Mouse (Mus musculus) heart, embryonic 12.5 days (tissue): ENCODE data around the gene Dgkb. TPM values are rescaled to one million over a fixed set of nuclear protein-coding genes. Genes with fewer than 3 reads are reported as not detected.

Experiments
- ATAC-seq: fragments of 200-750 bp; cut with Nextera tagmentation; 2 replicates; pipeline ENCODE4 v1.8.0; 2017; ENCODE audit warnings: moderate TSS enrichment, moderate library complexity; ENCODE audit not compliant: insufficient number of reproducible peaks, low FRiP score
- H3K27ac ChIP-seq: fragments of 300-500 bp; sonication (generic); 2 replicates; pipeline ENCODE4 v1.5.1; 2016; ENCODE audit warnings: mild to moderate bottlenecking, moderate library complexity; ENCODE audit not compliant: poor library complexity, severe bottlenecking
- H3K27me3 ChIP-seq: fragments of 300-500 bp; sonication (generic); replicated peaks from 2 replicates; pipeline ENCODE4 v1.6.1; 2016; ENCODE audit warnings: mild to moderate bottlenecking, moderate library complexity
- H3K36me3 ChIP-seq: fragments of 300-500 bp; sonication (generic); 2 replicates; pipeline ENCODE4 v1.6.1; 2016; ENCODE audit warnings: mild to moderate bottlenecking, moderate library complexity
- H3K4me1 ChIP-seq: fragments of 300-500 bp; sonication (generic); replicated peaks from 2 replicates; pipeline ENCODE4 v1.6.1; 2016; ENCODE audit warnings: mild to moderate bottlenecking
- H3K4me2 ChIP-seq: fragments of 300-500 bp; sonication (generic); 2 replicates; pipeline ENCODE4 v1.6.1; 2016; ENCODE audit warnings: mild to moderate bottlenecking, moderate library complexity
- H3K4me3 ChIP-seq: fragments of 300-500 bp; sonication (generic); 2 replicates; pipeline ENCODE4 v1.5.1; 2016; ENCODE audit warnings: mild to moderate bottlenecking
- H3K9ac ChIP-seq: fragments of 300-500 bp; sonication (generic); 2 replicates; pipeline ENCODE4 v1.6.1; 2016; ENCODE audit warnings: mild to moderate bottlenecking, moderate library complexity
- H3K9me3 ChIP-seq: fragments of 300-500 bp; sonication (generic); replicated peaks from 2 replicates; pipeline ENCODE4 v1.6.1; 2016; ENCODE audit warnings: mild to moderate bottlenecking, moderate library complexity
- WGBS: fragments of 180-500 bp; shearing (Covaris S2); methylation state at CpG from one replicate; pipeline ENCODE4 v1.1.7; 2016; 5-methylcytosine and 5-hydroxymethylcytosine counted together
- polyA plus RNA-seq: library from polyadenylated mRNA; unstranded; fragments of >200 nt; fragmentation: Nextera tagmentation; extraction: Ambion mirVana; gene quantifications from 2 replicates; pipeline ENCODE4 v1.2.1, GENCODE M21; 2016

Gene Dgkb
- polyA plus RNA-seq, 1 experiment from 2014 or later, result 0.13 TPM

GRCm38 (mm10) chr12:38017674-38018073, 200.1 kb downstream of the Dgkb start:
- no peaks in the 10 kb centered on the region for H3K9me3 ChIP-seq
- WGBS, result 73% methylated on average over 4 of the region's 4 CpGs
- no peak overlapping the region for H3K4me2 ChIP-seq
- ATAC-seq, result no peak
- H3K4me1 ChIP-seq, result no peaks in the 10 kb centered on the region
- H3K4me3 ChIP-seq, result no peak overlapping the region
- no peak overlapping the region for H3K27ac ChIP-seq
- no peaks in the 10 kb centered on the region for H3K27me3 ChIP-seq
- H3K36me3 ChIP-seq, result no peaks in the 10 kb centered on the region
- no peak overlapping the region for H3K9ac ChIP-seq

GRCm38 (mm10) chr12:38047256-38047655, 229.7 kb downstream of the Dgkb start:
- Histone ChIP-seq H3K27me3 (no peaks in the 10 kb centered on the region), H3K4me3 (no peak overlapping the region), H3K4me2 (no peak overlapping the region), H3K27ac (no peak overlapping the region), H3K9ac (no peak overlapping the region), H3K4me1 (no peaks in the 10 kb centered on the region), H3K9me3 (no peaks in the 10 kb centered on the region), H3K36me3 (no peaks in the 10 kb centered on the region)
- 73% methylated on average over 5 of the region's 5 CpGs for WGBS
- ATAC-seq, result no peak

- H3K36me3 ChIP-seq, result no peaks in the 10 kb centered on the region
- H3K4me1 ChIP-seq, result no peaks in the 10 kb centered on the region
- H3K4me3 ChIP-seq, result no peak overlapping the region
- H3K9ac ChIP-seq, result no peak overlapping the region
- ATAC-seq, result no peak
- H3K4me2 ChIP-seq, result no peak overlapping the region
- WGBS, result 70% methylated on average over 3 of the region's 3 CpGs
- H3K27me3 ChIP-seq, result no peaks in the 10 kb centered on the region
- no peaks in the 10 kb centered on the region for H3K9me3 ChIP-seq
- no peak overlapping the region for H3K27ac ChIP-seq
Measured at GRCm38 (mm10) chr12:38088224-38088623, 270.7 kb downstream of the Dgkb start.

GRCm38 (mm10) chr12:38111928-38112327, 294.4 kb downstream of the Dgkb start:
- ATAC-seq, result no peak
- WGBS, result 70% methylated on average over 3 of the region's 3 CpGs
- no peak overlapping the region for H3K9ac ChIP-seq
- no peak overlapping the region for H3K4me3 ChIP-seq
- no peak overlapping the region for H3K27ac ChIP-seq
- H3K9me3 ChIP-seq, result no peaks in the 10 kb centered on the region
- H3K27me3 ChIP-seq, result no peaks in the 10 kb centered on the region
- H3K4me2 ChIP-seq, result no peak overlapping the region
- no peaks in the 10 kb centered on the region for H3K4me1 ChIP-seq
- H3K36me3 ChIP-seq, result no peaks in the 10 kb centered on the region

GRCm38 (mm10) chr12:38114990-38115615, 297.6 kb downstream of the Dgkb start:
- Histone ChIP-seq H3K4me3 (no peak overlapping the region), H3K4me1 (no peaks in the 10 kb centered on the region), H3K9ac (no peak overlapping the region), H3K4me2 (no peak overlapping the region), H3K27ac (no peak overlapping the region), H3K9me3 (no peaks in the 10 kb centered on the region), H3K27me3 (no peaks in the 10 kb centered on the region), H3K36me3 (no peaks in the 10 kb centered on the region)
- 79% methylated on average over 1 of the region's 1 CpGs for WGBS
- no peak for ATAC-seq

- no peak overlapping the region for H3K9ac ChIP-seq
- H3K36me3 ChIP-seq, result no peaks in the 10 kb centered on the region
- H3K4me3 ChIP-seq, result no peak overlapping the region
- no peak overlapping the region for H3K4me2 ChIP-seq
- H3K9me3 ChIP-seq, result no peaks in the 10 kb centered on the region
- H3K27ac ChIP-seq, result no peak overlapping the region
- no peak for ATAC-seq
- no peaks in the 10 kb centered on the region for H3K4me1 ChIP-seq
- H3K27me3 ChIP-seq, result no peaks in the 10 kb centered on the region
Measured at GRCm38 (mm10) chr12:38123524-38123923, 306.0 kb downstream of the Dgkb start.

- Histone ChIP-seq H3K9me3 (no peaks in the 10 kb centered on the region), H3K4me1 (no peaks in the 10 kb centered on the region), H3K4me3 (no peak overlapping the region), H3K9ac (no peak overlapping the region), H3K36me3 (no peaks in the 10 kb centered on the region), H3K27me3 (no peaks in the 10 kb centered on the region), H3K4me2 (no peak overlapping the region), H3K27ac (no peak overlapping the region)
- ATAC-seq, result no peak
- 65% methylated on average over 4 of the region's 4 CpGs for WGBS
Measured at GRCm38 (mm10) chr12:38125297-38125696, 307.8 kb downstream of the Dgkb start.

- H3K36me3 ChIP-seq, result no peaks in the 10 kb centered on the region
- no peaks in the 10 kb centered on the region for H3K4me1 ChIP-seq
- no peaks in the 10 kb centered on the region for H3K9me3 ChIP-seq
- no peak overlapping the region for H3K4me3 ChIP-seq
- H3K27ac ChIP-seq, result no peak overlapping the region
- no peak overlapping the region for H3K9ac ChIP-seq
- H3K27me3 ChIP-seq, result no peaks in the 10 kb centered on the region
- no peak overlapping the region for H3K4me2 ChIP-seq
- ATAC-seq, result no peak
- 60% methylated on average over 9 of the region's 9 CpGs for WGBS
Measured at GRCm38 (mm10) chr12:38130209-38130915, 312.8 kb downstream of the Dgkb start.

GRCm38 (mm10) chr12:38136379-38136778, 318.9 kb downstream of the Dgkb start:
- ATAC-seq, result peak; percentile 66; the same call in 1 of the 2 replicates

GRCm38 (mm10) chr12:38140039-38140438, 322.5 kb downstream of the Dgkb start:
- H3K4me2 ChIP-seq, result no peak overlapping the region
- H3K4me1 ChIP-seq, result no peaks in the 10 kb centered on the region
- no peak for ATAC-seq
- no peak overlapping the region for H3K9ac ChIP-seq
- H3K27me3 ChIP-seq, result no peaks in the 10 kb centered on the region
- H3K9me3 ChIP-seq, result no peaks in the 10 kb centered on the region
- H3K36me3 ChIP-seq, result no peaks in the 10 kb centered on the region
- no peak overlapping the region for H3K27ac ChIP-seq
- H3K4me3 ChIP-seq, result no peak overlapping the region

More at GRCm38 (mm10) chr12:38136379-38136778, 318.9 kb downstream of the Dgkb start:
- no peaks in the 10 kb centered on the region for H3K9me3 ChIP-seq
- peak overlapping the region; percentile 47; the same call in 1 of the 2 replicates for H3K27ac ChIP-seq
- 22% methylated on average over 5 of the region's 5 CpGs for WGBS
- peak overlapping the region; percentile 65 for H3K4me2 ChIP-seq
- no peaks in the 10 kb centered on the region for H3K4me1 ChIP-seq
- H3K27me3 ChIP-seq, result no peaks in the 10 kb centered on the region
- H3K9ac ChIP-seq, result no peak overlapping the region
- peak overlapping the region; percentile 32 for H3K4me3 ChIP-seq
- no peaks in the 10 kb centered on the region for H3K36me3 ChIP-seq

- Histone ChIP-seq H3K27ac (no peak overlapping the region), H3K4me1 (no peaks in the 10 kb centered on the region), H3K27me3 (no peaks in the 10 kb centered on the region), H3K4me3 (no peak overlapping the region), H3K9me3 (no peaks in the 10 kb centered on the region), H3K4me2 (no peak overlapping the region), H3K36me3 (no peaks in the 10 kb centered on the region), H3K9ac (no peak overlapping the region)
- no peak for ATAC-seq
- WGBS, result 64% methylated on average over 1 of the region's 1 CpGs
Measured at GRCm38 (mm10) chr12:38232665-38233064, 415.1 kb downstream of the Dgkb start.

GRCm38 (mm10) chr12:38268856-38269255, 451.3 kb downstream of the Dgkb start:
- H3K9ac ChIP-seq, result no peak overlapping the region
- H3K4me2 ChIP-seq, result no peak overlapping the region
- no peaks in the 10 kb centered on the region for H3K27me3 ChIP-seq
- no peaks in the 10 kb centered on the region for H3K4me1 ChIP-seq
- no peaks in the 10 kb centered on the region for H3K9me3 ChIP-seq
- no peak overlapping the region for H3K4me3 ChIP-seq
- no peak for ATAC-seq
- no peaks in the 10 kb centered on the region for H3K36me3 ChIP-seq
- no peak overlapping the region for H3K27ac ChIP-seq
